Mouse (Mus musculus) bone marrow, adult 2 months (tissue): Measurements from ENCODE around the gene Emc10. TPM values are rescaled to one million over a fixed set of nuclear protein-coding genes. Genes with fewer than 3 reads are reported as not detected.
A peak's percentile ranks its signal among the peaks of the same experiment; 100 is the strongest.

Experiments
- H3K27ac ChIP-seq: fragments of 200-500 bp; 2 replicates; pipeline ENCODE4 v1.5.1; 2012; ENCODE audit warnings: low read depth, mild to moderate bottlenecking, control low read depth, inconsistent platforms, low read length; ENCODE audit not compliant: control insufficient read depth, poor library complexity, insufficient read depth
- H3K4me1 ChIP-seq: fragments of 200-500 bp; 2 replicates; pipeline ENCODE4 v1.6.1; 2011; ENCODE audit warnings: low read length; ENCODE audit not compliant: control insufficient read depth, insufficient read depth
- H3K4me3 ChIP-seq: fragments of 200-500 bp; replicated peaks from 2 replicates; pipeline ENCODE3; 2011; ENCODE audit warnings: mild to moderate bottlenecking, low read depth, low read length, control low read depth; ENCODE audit not compliant: control insufficient read depth
- CTCF ChIP-seq: fragments of 200-500 bp; IDR thresholded peaks from 2 replicates; pipeline ENCODE4 v1.5.1; 2011; ENCODE audit warnings: low read length, control low read depth; ENCODE audit not compliant: control insufficient read depth, insufficient read depth
- POLR2A ChIP-seq: fragments of 200-500 bp; IDR thresholded peaks from 2 replicates; pipeline ENCODE4 v1.6.1; 2011; ENCODE audit warnings: low read depth, mild to moderate bottlenecking, control low read depth, low read length, borderline replicate concordance; ENCODE audit not compliant: control insufficient read depth
- WGBS: fragments of 180-500 bp; shearing (Covaris S2); methylation state at CpG from one replicate; pipeline ENCODE4 v1.1.7; 2018; 5-methylcytosine and 5-hydroxymethylcytosine counted together
- polyA plus RNA-seq: library from polyadenylated mRNA; stranded (reverse); fragments of >200 nt; gene quantifications from 2 replicates; pipeline ENCODE4 v1.2.4, GENCODE M21; 2011; ENCODE audit warnings: low replicate concordance; ENCODE audit not compliant: missing spikeins, insufficient read depth, insufficient read length

The Emc10 gene
- polyA plus RNA-seq, 1 experiment, result 58.8 TPM

DNA sequence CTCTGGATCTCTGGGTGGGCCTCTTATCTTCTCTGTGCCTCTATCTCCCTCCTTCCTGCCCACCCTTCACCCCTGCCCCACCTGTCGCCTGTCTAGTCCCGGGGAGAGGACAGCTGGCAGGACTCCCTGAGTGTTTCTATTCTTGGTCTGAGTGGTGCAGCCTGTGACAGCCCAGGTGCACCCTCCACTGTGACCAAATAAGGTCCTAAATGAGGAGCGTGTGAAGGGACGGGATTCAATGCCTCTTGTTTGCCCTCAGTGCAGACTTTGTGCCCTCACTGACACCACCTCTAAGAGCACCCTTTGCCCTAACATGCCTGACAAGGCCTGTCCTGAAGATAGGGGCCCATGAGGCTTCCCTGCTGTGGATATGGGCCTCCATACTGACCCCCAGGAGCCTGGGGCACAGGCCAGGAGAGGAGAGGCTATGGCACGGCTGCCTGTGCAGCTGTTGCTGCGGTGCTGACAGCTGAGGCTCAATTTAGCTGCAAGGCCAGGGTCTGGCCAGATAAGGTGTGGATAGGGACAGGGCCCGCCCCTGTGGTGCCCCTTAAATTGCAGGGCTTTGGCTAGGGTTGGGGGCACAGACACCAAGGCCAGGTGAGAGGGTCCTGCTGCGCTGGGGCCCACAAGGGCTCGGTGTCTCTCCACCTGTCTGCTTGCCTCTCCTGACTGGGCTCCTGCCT is 23.2 kb downstream of the Emc10 start:
- Histone ChIP-seq H3K4me1 (peaks cover 1% of the 10 kb centered on the region), H3K4me3 (no peak overlapping the region), H3K27ac (no peak overlapping the region)
- TF ChIP-seq POLR2A, result no peak
- TF ChIP-seq CTCF, result no peak
- 46% methylated on average over 9 of the region's 9 CpGs for WGBS

DNA sequence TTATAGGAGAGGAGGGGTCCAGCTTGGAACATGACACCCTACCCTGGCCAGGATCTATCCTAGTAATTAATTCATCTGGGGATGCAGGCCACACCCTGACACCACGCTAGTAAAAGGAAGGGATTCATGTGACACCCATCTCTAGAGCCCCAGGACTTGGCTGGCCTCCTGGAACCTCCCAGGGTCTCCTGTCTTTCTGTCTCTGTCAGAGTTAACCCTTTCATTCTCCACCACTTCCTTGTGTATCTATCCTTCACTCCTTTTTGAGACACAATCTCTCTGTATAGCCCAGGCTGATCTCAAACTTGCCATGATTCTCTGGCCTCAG is 23.8 kb downstream of the Emc10 start:
- no peak for TF ChIP-seq CTCF
- TF ChIP-seq POLR2A, result no peak
- Histone ChIP-seq H3K27ac (no peak overlapping the region), H3K4me3 (no peak overlapping the region), H3K4me1 (peaks cover 1% of the 10 kb centered on the region)
- 58% methylated on average over 1 of the region's 1 CpGs for WGBS

DNA sequence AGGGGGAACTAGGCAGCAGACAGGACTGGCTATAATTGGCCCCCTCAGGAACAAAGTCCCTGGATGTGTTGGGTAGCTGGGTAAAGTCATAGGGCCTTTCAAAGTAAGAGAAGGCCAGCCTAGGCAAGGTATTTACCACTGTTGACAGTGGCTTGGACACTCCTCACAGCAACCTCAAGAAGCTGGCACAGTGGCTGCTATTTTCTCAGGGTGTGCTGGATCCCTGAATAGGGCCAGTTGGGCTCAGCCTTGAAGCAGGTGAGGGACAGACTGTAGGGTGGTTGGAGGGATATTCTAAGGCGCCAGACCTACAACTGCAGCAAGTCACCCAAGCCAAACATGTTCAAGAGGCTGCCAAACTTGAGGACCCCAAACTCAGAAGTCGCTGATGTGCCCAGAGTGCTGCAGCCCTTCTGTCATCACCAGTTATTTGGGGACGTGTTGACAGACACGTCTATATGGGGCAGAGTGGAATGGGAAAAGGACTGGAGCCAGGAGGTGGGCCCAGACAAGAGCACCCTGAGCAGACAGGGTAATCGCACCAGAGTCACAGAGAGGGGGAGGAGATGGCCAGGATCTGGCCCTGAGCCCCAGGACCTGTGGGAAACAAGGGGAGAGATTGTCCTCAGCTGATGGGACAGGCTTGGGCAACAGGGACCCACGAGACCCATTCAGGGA is 24.3 kb downstream of the Emc10 start:
- Histone ChIP-seq H3K4me1 (peaks cover 1% of the 10 kb centered on the region), H3K27ac (no peak overlapping the region), H3K4me3 (no peak overlapping the region)
- WGBS, result 54% methylated on average over 6 of the region's 6 CpGs
- TF ChIP-seq POLR2A, result no peak
- no peak for TF ChIP-seq CTCF

DNA sequence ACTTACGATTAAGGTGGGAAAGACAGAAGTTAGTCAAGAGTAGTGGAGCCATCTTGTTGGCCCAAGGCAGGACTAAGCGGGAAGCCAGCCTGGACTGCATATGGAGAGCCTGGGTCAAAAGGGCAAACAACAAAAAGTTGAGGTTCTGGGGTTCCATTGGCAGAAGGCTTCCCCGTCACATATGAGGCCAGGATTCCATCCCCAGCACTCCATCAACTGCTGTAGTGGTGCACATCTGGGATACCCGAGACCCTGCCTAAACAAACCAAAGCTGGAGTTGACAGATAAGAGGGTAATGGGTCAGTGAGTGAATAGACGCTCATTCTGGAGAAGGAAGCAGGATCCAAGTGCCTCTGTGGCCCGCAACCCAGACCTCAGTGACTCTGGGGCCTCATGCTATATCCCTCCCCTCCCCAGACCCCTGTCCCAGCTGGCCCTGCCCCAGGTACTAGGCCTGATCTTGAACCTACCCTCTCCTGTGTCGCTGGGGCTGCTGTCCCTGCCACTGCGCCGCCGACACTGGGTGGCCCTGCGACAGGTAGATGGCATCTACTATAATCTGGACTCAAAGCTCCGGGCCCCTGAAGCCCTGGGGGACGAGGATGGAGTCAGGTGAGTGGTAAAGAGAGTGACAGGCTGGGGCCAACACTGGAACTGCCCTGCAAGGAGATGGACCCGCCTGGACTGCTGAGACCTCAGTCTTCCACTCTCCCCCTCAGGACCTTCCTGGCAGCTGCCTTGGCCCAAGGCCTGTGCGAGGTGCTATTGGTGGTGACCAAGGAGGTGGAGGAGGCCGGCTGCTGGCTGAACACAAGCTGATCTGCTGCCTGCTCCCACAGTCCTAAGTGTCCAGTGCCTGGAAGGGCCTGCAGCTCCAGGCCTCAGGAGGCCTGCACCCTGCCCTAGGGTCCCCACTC is 25.4 kb downstream of the Emc10 start:
- Histone ChIP-seq H3K4me3 (no peak overlapping the region), H3K27ac (peak overlapping the region; percentile 80), H3K4me1 (peaks cover 1% of the 10 kb centered on the region)
- 89% methylated on average over 16 of the region's 16 CpGs for WGBS
- TF ChIP-seq CTCF, result no peak
- no peak for TF ChIP-seq POLR2A

DNA sequence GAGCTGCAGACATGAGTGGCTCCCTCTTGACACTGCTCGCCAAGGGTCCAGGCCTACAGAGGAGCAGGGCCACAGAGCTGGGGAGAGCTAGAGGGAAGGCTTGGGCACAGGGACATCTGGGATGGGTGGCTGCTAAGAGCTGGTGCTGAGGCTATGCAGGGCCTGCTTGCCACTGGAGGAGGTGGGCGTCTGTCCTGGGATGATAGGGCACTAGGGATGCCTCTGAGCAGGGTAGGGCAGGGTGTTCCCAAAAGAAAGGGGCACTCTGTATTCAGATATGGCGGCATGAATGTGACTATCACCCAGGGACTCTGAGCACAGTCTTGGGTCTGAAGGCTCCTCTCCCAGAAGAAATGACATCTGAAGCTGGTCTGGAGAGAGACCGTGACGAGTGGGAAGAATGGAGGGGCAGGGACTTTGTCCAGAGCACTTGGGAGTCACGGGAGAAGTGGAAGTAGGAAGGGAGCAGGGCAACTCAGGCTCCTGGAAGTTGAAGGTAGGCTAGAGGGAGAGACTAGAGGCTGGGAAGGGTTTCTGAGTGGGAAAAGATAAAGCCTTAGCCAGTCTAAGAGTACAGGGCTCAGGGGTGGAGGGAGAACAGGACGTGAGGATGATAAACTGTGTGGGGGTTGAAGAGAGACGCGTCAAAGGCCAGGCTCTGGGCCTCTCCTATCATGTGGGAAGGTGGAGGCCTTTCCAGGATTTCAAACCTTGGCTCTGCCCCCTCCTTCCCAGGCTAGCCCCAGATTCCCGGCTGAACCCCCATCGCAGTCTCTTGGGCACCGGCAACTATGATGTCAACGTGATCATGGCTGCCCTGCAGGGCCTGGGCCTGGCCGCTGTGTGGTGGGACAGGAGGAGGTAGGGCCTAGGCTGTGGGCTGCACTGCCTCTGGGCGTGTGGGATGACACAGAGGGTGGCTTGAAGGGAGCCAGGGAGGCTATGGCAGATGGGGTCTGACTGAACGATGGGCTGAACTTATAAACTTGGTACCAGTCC is 26.4 kb downstream of the Emc10 start:
- peaks cover 1% of the 10 kb centered on the region for H3K4me1 ChIP-seq
- H3K4me3 ChIP-seq, result peak overlapping the region; percentile 8
- peak overlapping the region; percentile 80 for H3K27ac ChIP-seq
- WGBS, result 76% methylated on average over 16 of the region's 16 CpGs
- TF ChIP-seq POLR2A (peak; percentile 55; the same call in 1 of the 2 replicates), CTCF (no peak)

DNA sequence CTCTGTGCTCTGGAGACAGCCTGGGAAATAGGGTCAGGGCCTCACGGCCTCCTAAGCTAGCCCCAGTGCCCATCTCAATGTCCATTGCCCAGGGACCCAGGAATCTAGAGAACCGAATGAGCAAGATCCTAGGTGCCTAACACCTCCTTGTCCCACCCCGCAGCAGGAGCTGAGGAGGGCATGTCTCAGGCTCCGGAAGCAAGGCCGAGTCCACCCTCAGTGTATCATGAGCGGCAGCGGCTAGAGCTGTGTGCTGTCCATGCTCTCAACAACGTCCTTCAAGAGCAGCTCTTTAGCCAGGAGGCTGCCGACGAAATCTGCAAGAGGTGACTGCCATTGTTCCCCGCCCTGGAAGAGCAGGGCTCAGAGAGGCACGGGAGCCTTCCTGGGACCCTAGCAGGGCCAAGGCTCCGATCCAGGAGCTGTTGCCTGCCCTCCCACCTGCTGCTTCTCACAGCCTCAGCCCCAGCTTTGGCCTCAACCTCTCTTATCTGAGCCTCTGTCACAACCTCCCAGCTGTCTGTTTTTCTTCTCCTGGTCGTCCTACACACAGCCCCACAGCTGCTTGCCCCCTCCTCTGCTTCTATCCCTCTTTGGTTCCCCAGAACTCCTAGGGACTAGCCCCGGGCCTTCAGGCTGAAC is 27.6 kb downstream of the Emc10 start:
- WGBS, result 72% methylated on average over 15 of the region's 15 CpGs
- H3K4me3 ChIP-seq, result peak overlapping the region; percentile 72
- H3K4me1 ChIP-seq, result peaks cover 1% of the 10 kb centered on the region
- TF ChIP-seq POLR2A (0 out of 2 replicates have a peak, but pooled peaks have one; percentile 6), CTCF (no peak)
- H3K27ac ChIP-seq, result peak overlapping the region; percentile 56
